Mouse (Mus musculus) liver, adult 2 months (tissue): ENCODE measurements around the gene Ccdc117.
"Not testable (repeated sequence)": the region's sequence is repeated elsewhere in the genome, so short reads cannot be mapped to it uniquely, and the experiment has no call there.

Source experiments
- CTCF ChIP-seq: fragments of 200-500 bp; IDR thresholded peaks from 2 replicates; pipeline ENCODE4 v1.5.1; 2011; ENCODE audit warnings: low read depth, low read length, control low read depth
- POLR2A ChIP-seq: fragments of 200-500 bp; IDR thresholded peaks from 2 replicates; pipeline ENCODE4 v1.6.1; 2011; ENCODE audit warnings: low read length, control low read depth; ENCODE audit not compliant: insufficient read depth; ENCODE audit errors: extremely low read depth

DNA sequence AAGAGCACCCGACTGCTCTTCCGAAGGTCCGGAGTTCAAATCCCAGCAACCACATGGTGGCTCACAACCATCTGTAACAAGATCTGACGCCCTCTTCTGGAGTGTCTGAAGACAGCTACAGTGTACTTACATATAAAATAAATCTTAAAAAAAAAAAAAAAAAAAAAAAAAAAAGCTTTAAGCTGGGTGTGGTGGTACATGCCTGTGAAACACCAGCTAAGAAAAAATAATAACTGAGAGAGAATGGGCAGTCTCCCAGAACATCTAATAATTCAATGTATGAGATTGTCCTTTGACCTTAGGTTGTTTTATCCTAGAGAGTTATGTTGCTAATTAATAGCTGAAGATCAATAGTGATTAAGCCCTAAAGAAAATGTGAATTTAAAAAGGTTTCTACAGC is 4.5 kb downstream of the Ccdc117 start:
- TF ChIP-seq CTCF, POLR2A: not testable (repeated sequence)
